Mouse (Mus musculus) G1E (cell line): Measurements from ENCODE around the gene Fbxw11.
"Not testable (repeated sequence)": the region's sequence is repeated elsewhere in the genome, so short reads cannot be mapped to it uniquely, and the experiment has no call there.

Source experiments
- CTCF ChIP-seq: IDR thresholded peaks from 2 replicates; pipeline ENCODE4 v1.5.1; 2012; ENCODE audit warnings: low read depth, low read length, inconsistent platforms, mixed read lengths
- GATA2 ChIP-seq: IDR thresholded peaks from 2 replicates; pipeline ENCODE4 v1.6.1; 2012; ENCODE audit warnings: low read depth, low read length, inconsistent platforms, borderline replicate concordance
- TAL1 ChIP-seq: conservative IDR thresholded peaks from 2 replicates; pipeline ENCODE4 v1.6.1; 2012; ENCODE audit warnings: low read depth, low read length, inconsistent platforms, mixed read lengths

DNA sequence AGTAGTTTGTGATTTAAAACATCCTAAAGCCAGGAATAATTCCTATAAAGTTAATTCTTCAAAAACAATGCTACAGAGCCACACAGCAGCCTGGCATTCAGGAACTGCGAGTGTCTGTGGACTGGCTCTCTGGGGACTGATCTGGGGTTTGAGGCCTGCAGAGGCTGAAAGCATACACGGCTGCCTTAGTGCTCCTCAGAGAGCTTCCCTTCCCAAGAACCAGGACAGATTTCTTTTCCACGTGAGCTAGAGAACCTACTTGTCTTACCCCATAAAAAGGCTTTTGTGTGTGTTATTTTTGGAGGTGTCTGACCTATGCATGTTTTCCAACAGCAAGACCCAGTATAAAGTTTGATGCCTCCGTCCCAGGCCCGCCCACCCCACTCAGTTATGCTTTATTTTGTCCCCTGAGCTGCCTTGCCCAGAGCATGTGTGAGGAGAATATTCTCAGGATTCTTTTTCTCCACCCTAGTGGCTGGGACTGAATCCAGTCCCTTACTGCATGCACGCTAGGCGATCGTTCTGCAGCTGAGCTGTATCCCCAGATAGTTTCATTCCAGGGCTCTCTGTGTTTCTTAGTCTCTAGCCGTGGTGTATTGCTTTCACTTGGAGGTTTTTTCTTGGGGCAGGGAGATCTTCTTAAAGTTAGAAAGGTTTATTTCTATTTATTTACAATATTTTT, 51.9 kb downstream of the Fbxw11 start:
- TF ChIP-seq TAL1, CTCF, GATA2: not testable (repeated sequence)
